Mouse (Mus musculus): ENCODE measurements at regions not wholly inside any gene's neighbourhood (a gene's known extent, or its start where the extent isn't known, plus 50 kb on each side); places are given as distances from the start of the nearest gene placed in this dataset.

DNA sequence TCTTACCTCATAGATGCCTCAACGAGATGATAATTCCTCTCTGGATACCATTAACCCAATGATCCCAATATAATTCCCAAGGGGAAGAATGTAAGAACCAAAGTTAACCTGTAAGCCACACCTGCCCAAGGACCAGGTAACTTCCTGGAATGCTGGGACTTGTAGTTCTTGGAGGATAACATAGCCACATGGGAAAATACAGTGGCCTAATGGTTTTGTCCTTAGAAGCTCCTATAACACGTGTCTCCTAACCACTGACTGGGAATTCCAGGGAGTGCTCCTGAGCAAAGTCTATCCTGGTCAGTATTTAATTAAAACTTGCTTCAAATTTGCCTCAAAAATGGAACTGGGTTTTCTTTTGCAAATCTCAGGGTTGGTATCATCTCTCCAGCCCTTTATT is 119.9 kb downstream of the Evx1 start:
- DNase-seq, result peak; percentile 53

DNA sequence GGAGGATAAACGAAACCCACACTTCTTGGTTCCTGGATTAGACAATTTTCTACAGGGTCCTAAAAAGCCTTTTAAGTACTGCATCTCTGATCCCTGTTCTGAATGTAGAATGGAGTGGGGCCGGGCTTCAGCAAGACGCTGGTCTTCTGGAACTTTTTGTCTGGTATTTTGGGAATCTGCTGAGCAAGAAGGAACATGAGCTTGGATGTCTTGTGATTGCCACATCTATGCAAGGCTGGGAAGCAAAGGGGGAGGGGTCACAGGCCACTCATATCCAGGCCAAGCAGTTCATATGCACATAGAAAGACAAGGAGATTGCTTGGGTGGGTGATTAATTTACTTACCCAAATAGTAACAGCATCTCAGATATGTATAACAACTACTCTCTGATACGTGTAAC is 121.5 kb downstream of the Evx1 start:
- peak; percentile 19 for DNase-seq

DNA sequence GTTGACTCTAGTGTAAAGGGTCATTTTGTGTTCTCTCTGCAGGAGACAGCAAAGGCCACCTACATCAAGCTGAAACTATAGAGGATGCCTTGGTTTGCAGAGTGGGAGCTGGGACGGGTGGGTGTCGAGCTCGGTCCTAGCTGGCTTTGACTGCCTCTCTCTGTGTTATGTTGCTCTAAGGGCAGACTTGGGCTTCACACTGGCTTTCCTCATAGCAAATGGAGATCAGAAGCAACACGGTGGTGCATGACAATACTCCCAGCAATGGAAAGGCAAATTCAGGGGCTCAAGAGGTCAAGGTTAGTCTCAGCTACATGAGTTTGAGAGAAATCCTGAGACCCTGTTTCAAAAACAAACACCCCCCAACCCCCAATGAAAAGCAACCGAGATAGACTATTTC is 122.1 kb downstream of the Evx1 start:
- no peak for DNase-seq

- peak; percentile 11 for DNase-seq
These were observed 125.1 kb downstream of the Evx1 start for GRCm38 (mm10) chr6:52438366-52438765.

- DNase-seq, result no peak
These were observed 125.9 kb downstream of the Evx1 start for GRCm38 (mm10) chr6:52439204-52439603.

- DNase-seq, result no peak
These were observed 126.9 kb downstream of the Evx1 start for GRCm38 (mm10) chr6:52440160-52440559.

DNA sequence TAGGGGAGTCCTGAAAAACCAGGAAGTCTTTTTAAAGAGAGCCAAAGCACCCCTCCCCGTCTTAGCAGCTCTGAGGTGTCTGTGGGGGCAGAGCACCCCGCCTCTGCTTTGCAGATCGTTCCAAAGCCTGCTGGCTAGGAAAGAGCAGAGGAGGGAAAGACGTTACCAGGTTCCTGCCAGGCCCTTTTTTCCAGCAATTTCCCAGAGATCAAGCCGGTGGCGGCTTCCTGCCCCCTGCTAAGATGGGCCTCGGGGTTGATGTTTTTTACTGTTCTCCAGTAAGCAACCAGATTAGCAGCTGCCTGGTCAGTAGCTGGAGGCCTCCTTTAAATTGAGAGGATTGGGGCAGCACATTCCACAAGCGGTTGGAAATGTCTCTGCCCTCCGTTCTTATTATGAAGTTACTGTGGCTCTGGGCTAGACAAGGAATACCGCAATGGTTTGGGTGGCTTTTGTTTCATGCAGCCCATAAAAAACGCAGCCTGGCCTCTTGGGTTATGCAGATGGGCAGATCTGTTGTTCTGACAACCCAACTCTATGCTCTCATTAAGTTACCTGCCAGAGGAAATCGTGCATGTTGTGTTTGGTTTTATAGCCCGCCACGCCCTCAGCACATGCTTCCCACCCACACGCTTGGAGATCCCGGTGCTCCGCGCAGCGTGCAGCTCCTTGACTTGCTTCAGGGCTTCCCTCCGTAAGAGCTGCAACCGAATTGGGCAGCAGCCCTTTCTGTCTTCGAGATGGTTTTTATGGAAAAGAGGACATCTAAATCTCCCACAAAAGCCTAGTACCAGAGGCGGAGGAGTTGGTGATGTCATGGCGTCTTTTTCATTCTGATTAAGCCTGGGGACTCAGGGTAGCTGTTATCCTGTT is 130.1 kb downstream of the Evx1 start:
- DNase-seq, result no peak

DNA sequence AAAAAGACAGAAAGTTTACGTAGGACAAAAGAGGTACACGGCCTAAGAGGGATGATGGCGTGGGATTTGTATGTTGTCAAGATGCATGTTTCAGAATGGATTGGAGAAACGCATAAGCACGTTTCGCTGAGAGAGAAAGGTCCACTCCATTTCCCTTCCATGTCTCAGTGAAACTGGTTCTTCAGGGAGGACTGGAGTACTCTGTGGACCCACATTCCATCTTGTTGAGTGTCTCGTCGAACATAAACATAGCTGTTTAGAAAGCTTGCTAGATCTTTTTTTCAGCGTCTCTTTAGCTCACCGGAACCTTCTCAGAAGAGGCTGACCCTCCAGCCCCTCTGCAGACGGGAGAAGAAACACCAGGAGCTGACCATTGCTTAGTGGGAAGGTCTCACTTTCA is 145.5 kb downstream of the Evx1 start:
- no peak for DNase-seq

- DNase-seq, result no peak
These were observed 147.9 kb downstream of the Evx1 start for GRCm38 (mm10) chr6:52461186-52461585.

GRCm38 (mm10) chr6:52463369-52463768 is 150.1 kb downstream of the Evx1 start:
- DNase-seq, result no peak

GRCm38 (mm10) chr6:52464571-52464970 is 151.3 kb downstream of the Evx1 start:
- no peak for DNase-seq

DNA sequence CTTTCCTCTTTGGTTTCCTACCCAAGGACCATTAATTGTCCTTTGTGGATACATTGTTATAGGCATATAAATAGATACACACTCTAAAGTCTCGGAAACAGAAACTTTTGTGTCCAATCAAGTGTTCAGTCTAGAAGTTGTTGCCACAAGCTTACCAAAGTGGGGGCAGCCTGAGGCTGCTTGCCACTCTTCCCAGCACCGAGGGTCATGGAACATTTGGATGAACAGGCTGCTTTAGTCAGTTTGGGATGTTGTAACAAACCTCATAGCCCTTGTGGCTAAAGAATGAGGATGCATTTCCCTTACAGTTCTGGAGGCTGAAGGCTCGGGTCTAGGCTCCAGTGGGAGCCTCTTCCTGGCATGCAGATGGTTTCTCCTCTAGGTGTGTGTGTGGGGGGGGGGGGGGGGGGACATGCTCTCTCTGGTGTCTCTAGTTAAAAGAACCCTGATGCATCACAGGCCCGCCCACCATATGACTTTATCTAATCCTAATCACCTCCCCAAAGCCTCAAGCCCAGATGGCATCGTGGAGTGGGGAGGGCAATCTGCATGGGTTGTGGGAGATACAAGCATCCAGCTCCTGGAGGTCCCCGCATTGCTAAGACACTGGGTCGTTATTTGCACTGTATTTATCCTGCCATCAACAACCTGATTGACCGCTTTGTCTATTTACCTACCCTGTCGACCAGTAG is 152.7 kb downstream of the Evx1 start:
- no peak for DNase-seq

DNA sequence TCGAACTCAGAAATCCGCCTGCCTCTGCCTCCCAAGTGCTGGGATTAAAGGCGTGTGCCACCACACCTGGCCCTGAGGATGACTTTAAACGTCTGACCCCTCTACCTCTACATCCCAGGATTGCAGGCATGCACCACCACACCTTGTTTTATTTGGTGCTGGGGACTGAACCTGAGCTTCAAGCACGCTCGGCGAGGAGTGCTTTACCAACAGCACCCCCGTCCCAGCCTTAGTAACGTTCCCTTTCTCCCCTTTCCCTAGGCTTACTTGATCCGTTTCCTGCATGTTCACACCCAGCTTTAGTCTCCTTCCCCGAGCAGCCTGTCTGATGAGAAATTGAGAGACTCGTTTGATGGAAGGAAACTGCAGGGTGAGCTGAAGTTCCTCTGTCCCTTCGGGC is 157.5 kb downstream of the Evx1 start:
- no peak for DNase-seq

- no peak for DNase-seq
These were observed 158.2 kb downstream of the Evx1 start for GRCm38 (mm10) chr6:52471384-52471957.

- no peak for DNase-seq
These were observed 158.7 kb downstream of the Evx1 start for GRCm38 (mm10) chr6:52472008-52472407.

- DNase-seq, result no peak
These were observed 159.8 kb downstream of the Evx1 start for GRCm38 (mm10) chr6:52473042-52473589.

DNA sequence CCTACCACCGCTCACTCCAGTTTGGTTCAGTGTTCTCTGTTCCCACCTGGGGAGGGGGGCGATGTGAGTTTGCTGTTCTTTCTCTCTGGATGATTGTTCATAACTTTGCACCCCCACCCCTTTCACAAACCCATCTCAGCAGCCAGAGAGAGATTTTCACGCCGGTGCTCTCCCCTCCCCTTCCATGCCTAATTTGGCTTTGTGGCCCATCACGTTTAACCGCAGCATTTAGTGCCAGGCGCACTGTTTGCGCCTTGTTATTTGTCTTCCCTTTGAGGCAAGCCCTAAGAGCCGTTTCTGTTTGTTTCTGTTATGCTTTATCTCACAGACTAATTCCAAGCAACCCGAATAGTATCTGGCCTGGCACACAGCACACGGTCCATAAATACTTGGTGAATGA is 160.6 kb downstream of the Evx1 start:
- DNase-seq, result no peak

GRCm38 (mm10) chr6:52475676-52476075 is 162.4 kb downstream of the Evx1 start:
- no peak for DNase-seq

GRCm38 (mm10) chr6:52476907-52477306 is 163.3 kb downstream of the Hibadh start:
- no peak for DNase-seq

- DNase-seq, result peak; percentile 34
These were observed 162.8 kb downstream of the Hibadh start for GRCm38 (mm10) chr6:52477380-52477779.

DNA sequence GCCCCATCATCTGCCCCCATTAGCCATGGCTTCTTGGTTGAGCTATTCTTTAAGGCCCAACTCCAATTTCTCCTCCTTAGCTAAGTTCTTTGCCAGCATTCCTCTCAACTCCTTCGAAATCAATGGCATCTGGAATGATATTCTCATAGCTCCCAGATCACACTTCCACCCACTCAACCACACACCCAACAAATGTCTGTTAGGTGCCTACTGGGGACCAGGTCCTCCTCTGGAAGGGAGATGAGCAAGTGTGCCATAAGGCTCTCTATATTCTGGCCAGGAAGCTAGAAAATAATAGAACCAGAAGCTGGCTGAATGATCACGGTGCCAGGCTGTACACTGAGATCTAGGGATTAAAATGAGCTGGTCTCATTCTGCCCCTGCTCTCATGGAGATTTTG is 161.6 kb downstream of the Hibadh start:
- DNase-seq, result no peak

DNA sequence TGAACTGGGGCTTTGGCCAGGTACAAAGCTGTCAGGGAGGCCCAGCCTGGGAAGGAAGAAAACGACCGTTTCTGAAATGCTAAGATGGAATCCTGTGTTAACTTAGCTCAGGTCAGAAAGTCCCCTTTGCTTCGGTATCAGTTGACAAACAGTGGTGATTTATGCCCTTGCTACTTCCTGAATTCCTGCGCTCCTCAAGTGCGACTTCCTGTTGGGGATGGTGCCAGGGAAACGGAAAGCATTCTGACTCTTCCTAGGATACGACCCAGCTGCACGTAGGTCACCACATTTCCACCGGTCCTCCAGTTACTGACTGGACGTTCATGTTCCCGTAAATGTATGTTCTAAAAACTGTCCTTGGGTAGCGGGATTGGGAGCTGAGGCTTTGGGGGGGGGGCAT is 161.0 kb downstream of the Hibadh start:
- DNase-seq, result peak; percentile 80

GRCm38 (mm10) chr6:52481975-52482374 is 158.2 kb downstream of the Hibadh start:
- no peak for DNase-seq

GRCm38 (mm10) chr6:52486146-52486545 is 154.0 kb downstream of the Hibadh start:
- peak; percentile 42 for DNase-seq
